Mouse (Mus musculus) kidney, postnatal 14 days (tissue): Measurements from ENCODE around the gene Dynll2.

Source experiments
- DNase-seq: peaks from one replicate; pipeline ENCODE4 v3.0.0; 2022; ENCODE audit warnings: mixed read lengths

Gene Dynll2

DNA sequence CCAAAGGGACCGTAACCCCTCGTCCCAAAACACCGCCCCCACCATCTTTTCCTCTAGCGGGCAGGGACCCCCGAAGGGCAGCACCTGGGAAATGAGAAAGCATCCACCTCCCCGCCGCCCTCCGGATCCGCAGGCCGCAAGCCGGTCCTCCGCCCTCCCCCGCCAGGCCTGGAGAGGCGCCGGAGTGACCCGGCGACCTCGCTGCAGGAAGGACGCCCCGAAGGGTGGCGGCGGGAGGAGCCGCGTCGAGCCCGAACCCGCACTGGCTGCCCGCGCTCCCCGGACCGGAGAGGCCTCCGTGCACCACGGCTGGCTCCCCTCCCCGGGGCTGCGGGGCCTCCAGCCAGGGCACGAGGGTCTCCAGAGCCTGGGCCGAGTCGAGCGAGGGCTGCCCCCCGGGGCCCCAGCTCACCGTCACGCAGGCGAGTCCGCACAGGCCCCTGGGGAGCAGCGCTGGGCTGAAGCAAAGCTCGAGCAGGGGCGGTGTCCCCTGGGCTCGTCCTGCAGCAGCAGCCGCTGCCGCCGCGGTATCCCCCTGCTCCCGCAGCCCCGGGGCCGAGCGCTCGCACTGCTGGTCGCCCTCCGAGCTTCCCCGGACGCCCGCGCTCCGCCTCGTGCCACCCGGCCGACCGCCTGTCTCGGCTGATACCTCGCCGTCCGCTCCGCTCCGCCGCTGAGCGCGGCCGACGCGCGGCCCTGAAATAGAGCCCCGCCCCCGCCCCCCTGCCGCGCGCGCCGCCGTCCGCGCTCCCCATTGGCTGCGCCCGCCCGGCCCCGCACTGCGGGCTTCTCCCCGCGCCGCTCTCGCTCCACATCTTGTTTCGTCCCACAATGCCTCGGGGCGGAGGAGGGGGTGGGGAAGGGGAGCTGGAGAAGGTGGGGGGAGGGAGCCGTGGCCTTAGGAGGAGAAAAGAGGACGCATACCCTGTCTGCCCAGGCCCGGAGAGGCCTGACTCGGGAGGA is at the start of gene Dynll2:
Gene Dynll2 (minus strand): TSS at position 703 of the 963 bp plus-strand sequence.
- DNase-seq, result peak; percentile 94

GRCm38 (mm10) chr11:88036761-88037251 is 49.5 kb upstream of the Dynll2 start:
- DNase-seq, result no peak

GRCm38 (mm10) chr11:88035970-88036369 is 48.6 kb upstream of the Dynll2 start:
- no peak for DNase-seq

DNA sequence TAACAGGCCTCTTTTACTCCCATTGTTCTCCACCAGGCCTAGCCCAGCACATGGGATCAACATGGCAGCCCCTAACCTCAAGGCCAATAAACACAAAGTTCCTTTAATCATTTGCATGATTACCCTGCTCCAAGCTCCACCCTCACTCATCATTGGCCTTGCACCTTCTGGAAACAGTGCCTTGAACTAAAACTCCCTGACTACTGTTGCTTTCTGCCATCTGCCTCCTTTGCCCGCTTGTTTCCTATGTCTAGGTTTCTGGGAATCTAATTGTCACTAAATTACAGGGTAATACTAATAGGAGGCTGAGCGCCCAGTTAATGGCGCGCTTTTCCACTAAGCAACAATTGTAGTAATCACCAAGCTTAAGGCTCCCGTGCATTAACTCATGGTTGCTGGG is 44.4 kb upstream of the Dynll2 start:
- no peak for DNase-seq

DNA sequence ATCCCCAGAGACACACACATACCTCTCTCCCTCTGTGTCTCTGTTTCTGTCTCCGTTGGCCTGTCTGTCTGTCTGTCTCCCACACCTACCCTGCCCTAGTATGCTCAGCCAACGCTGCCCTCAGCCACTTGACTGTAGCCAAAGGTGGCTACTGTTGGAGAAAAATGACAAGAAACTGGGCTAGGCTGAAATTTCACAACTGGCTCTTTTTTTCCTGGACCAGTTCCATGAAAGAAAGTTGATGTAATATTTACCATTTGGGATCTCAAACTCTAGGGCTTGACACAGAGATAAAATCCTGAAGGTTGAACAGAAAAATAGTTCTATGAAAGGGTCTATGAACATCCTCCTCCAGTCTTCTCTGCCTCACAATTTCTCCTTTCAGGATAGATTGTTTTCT is 43.5 kb upstream of the Dynll2 start:
- no peak for DNase-seq

GRCm38 (mm10) chr11:88030219-88030618 is 42.9 kb upstream of the Dynll2 start:
- DNase-seq, result peak; percentile 50

GRCm38 (mm10) chr11:88028193-88028684 is 40.9 kb upstream of the Dynll2 start:
- DNase-seq, result no peak

GRCm38 (mm10) chr11:88027391-88028035 is 40.2 kb upstream of the Dynll2 start:
- no peak for DNase-seq

GRCm38 (mm10) chr11:88023933-88024332 is 36.6 kb upstream of the Dynll2 start:
- no peak for DNase-seq

DNA sequence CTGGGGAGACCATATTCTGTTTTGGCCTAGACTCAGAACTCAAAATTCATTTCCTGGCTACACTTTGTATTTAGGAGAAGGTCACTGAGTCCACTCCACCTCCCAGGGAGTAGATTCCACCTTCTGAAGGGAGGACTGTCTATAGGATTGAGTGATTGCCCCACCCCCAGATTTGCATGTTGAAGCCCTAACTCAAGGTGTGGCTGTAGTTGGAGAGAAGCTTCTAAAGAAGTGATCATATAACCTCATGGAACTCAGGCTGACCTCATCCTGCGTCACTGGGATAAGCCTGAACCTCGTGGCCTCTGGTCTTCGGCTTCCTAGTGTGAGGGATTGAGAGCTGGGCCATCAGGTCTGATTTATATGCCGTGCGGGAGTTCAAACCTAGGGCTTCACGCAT is 28.5 kb upstream of the Dynll2 start:
- no peak for DNase-seq

GRCm38 (mm10) chr11:88015161-88015560 is 27.8 kb upstream of the Dynll2 start:
- DNase-seq, result no peak

- DNase-seq, result no peak
These were observed 26.3 kb upstream of the Dynll2 start for GRCm38 (mm10) chr11:88013632-88014031.

DNA sequence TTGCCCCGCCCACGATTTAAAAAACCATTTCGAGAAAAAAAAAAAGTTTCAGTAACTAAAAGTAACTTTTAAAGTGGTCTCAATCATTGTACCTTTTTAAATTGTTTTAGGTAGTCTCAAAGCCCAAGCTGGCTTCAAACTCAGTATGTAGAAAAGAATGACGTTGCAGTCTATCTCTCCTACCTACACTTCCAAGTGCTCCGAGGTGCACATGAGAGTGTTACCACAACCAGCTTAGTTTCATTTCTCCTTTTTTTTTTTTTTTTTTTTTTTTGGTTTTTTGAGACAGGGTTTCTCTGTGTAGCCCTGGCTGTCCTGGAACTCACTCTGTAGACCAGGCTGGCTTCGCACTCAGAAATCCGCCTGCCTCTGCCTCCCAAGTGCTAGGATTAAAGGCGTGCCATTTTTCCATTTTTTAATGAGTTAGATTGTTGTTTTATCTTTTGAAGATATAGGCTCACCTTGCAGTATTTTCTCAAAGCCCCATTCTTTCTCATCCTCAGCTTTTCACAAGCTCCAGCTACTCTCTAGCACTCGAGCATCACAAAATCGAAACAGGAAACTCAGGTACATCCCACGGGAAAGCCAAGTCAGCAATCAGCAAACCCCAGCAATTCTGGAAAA is 25.4 kb upstream of the Dynll2 start:
- no peak for DNase-seq

GRCm38 (mm10) chr11:88011914-88012419 is 24.6 kb upstream of the Dynll2 start:
- DNase-seq, result no peak

- DNase-seq, result no peak
These were observed 24.0 kb upstream of the Dynll2 start for GRCm38 (mm10) chr11:88011208-88011913.

GRCm38 (mm10) chr11:88009542-88010190 is 22.3 kb upstream of the Dynll2 start:
- DNase-seq, result no peak

DNA sequence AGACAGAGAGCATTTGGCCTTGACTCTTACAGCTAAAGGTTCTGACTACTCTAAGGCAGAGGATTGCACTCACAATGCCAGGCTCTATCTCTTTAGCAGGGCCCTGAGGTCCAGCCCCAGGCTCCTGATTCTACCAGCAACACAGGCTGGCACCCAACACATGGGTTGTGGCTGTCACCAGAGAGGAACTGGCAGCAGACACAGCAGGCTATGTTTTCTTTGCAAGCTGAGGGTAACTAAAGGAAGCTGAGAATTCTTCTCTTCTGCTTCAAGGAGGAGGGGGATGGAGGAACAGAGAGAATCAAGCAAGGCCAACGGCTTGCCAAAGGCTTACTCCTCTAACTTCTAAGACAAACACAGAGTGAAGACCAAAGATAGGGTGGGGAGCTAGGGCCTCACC is 21.3 kb upstream of the Dynll2 start:
- no peak for DNase-seq

DNA sequence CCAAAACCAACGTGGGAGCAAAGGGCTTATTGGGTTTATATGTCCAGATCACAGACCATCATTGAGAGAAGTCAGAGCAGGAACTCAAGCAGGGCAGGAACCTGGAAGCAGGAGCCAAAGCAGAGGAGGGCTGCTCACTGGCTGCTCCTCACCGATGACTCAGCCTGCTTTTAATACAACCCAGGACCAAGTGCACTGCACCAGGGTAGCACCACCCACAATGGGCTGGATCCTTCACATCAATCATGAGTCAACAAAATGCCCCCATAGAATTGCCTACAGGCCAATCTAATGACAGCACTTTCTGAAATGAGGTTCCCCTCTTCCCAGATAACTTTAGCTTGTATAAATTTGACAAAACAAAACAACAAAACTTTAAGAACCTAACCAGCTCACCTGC is 16.8 kb upstream of the Dynll2 start:
- DNase-seq, result no peak

- DNase-seq, result no peak
These were observed 15.4 kb upstream of the Dynll2 start for GRCm38 (mm10) chr11:88002738-88003137.

DNA sequence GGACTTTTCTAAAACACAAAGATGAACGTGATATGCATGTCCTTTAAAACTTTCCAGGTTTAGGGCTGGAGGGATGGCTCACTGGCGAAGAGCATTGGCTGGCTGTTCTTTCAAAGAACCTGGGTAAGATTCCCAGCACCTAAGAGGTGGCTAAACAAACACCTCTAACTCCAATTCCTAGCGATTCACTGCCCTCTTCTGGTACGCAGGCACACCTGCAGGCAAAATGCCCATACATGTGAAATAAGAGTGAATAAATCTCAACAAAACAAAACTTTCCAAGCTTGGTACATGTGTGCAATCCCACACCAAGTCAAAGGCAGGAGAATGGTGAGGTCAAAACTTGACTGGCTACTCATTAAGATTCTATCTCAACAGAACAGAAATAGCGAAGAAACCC is 12.4 kb upstream of the Dynll2 start:
- DNase-seq, result no peak

- no peak for DNase-seq
These were observed 4.5 kb upstream of the Dynll2 start for GRCm38 (mm10) chr11:87991806-87992205.

DNA sequence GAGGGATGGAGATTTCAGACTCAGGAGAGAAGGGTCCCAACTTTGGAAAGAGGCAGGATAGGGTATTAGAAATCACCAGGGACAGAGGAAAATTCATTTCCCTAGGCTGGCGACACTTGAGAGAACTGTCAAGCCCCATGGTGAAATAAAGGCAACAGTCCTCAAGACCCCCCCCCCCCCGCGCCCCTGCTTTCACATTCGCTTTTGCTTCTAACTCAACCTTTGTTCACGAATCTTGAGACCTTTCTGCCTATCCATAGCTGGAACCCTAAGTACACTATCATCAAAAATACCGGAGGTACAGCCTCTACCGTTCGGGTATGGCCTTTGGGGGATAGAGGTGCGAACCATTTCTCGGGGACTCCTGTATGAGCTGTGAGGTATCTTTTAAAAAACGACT is 528 bp upstream of the Dynll2 start:
- DNase-seq, result no peak
